Mouse (Mus musculus): ENCODE results near the gene Trabd.

- TF ChIP-seq CTCF (IDR thresholded peaks at IDR 0.05; ENCODE audit: extremely low read depth, insufficient read length, insufficient replicate concordance, low read depth, low read length) (no peak), POLR2A (IDR thresholded peaks at IDR 0.05; ENCODE audit: low read depth, low read length) (no peak)
Observed at GRCm38 (mm10) chr15:89083906-89084305, 9.0 kb downstream of the Trabd start.

All from small intestine, adult 2 months (tissue).